10 mouse cellular contexts compared by ENCODE assay signal in genomic region chr3:90376247-90376585, GRCm38 (mm10). TPM values are rescaled to one million over a fixed set of nuclear protein-coding genes. Genes with fewer than 3 reads are reported as not detected.
A peak's percentile ranks its signal among the peaks of the same experiment; 100 is the strongest.
DNase-seq lines count a peak whose midpoint lies in the region; ATAC-seq and TF ChIP-seq lines count a peak whose summit lies in the region.
"Had no signal": no experiment of that assay in that cellular context is flagged by ENCODE, and none has a peak within 500 bp of the region (broad histone marks: within the 10 kb centered on the region; RNA-seq: fewer than 3 reads in every experiment).

No protein-coding gene starts in this region.

- TF ChIP-seq CTCF in midbrain, postnatal 0 days (IDR thresholded peaks at IDR 0.05), result no peak

- no peak overlapping the region for H3K27ac ChIP-seq in midbrain, embryonic 12.5 days (replicated peaks)
- no peak overlapping the region for H3K27ac ChIP-seq in midbrain, postnatal 0 days (ENCODE audit: low read depth, low read length)
- H3K27ac ChIP-seq in liver, embryonic 16.5 days (ENCODE audit: low read length), result no peak overlapping the region
- H3K27ac ChIP-seq: limb, embryonic 12.5 days had no signal

- no peak overlapping the region for H3K4me2 ChIP-seq in midbrain, embryonic 12.5 days (replicated peaks)
- no peak overlapping the region for H3K4me2 ChIP-seq in midbrain, postnatal 0 days (ENCODE audit: low read depth, low read length, poor library complexity, severe bottlenecking)
- H3K4me2 ChIP-seq in liver, embryonic 16.5 days (ENCODE audit: low read depth, low read length), result no peak overlapping the region
- H3K4me2 ChIP-seq: limb, embryonic 12.5 days had no signal

- H3K9ac ChIP-seq in midbrain, embryonic 12.5 days (replicated peaks), result peak overlapping the region; percentile 31; the same call in 1 of the 2 replicates
- H3K9ac ChIP-seq in midbrain, postnatal 0 days (replicated peaks; ENCODE audit: low read length, poor library complexity, severe bottlenecking), result no peak overlapping the region
- H3K9ac ChIP-seq in liver, embryonic 16.5 days (ENCODE audit: low read depth, low read length), result no peak overlapping the region
- H3K9ac ChIP-seq: limb, embryonic 12.5 days had no signal

- H3K27me3 ChIP-seq in midbrain, embryonic 12.5 days, result no peaks in the 10 kb centered on the region
- no peaks in the 10 kb centered on the region for H3K27me3 ChIP-seq in midbrain, postnatal 0 days (ENCODE audit: insufficient read depth, low read length)
- H3K27me3 ChIP-seq in liver, embryonic 16.5 days (ENCODE audit: control insufficient read depth, insufficient read depth, low read depth, low read length), result no peaks in the 10 kb centered on the region
- H3K27me3 ChIP-seq: limb, embryonic 12.5 days had no signal

- peak; percentile 90 for DNase-seq in heart, adult 11 months
- DNase-seq in heart, adult 18-20 months, result no peak
- DNase-seq in midbrain, postnatal 0 days (ENCODE audit: low spot score), result no peak
- no peak for DNase-seq in cerebellum, adult 9-11 months
- DNase-seq in thymus, postnatal 14 days, result no peak
- DNase-seq: cerebellum, postnatal 14 days had no signal

- peaks cover 8% of the 10 kb centered on the region; the same call in 1 of the 2 replicates for H3K4me1 ChIP-seq in midbrain, embryonic 12.5 days
- H3K4me1 ChIP-seq in midbrain, postnatal 0 days (ENCODE audit: insufficient read depth, low read length), result no peaks in the 10 kb centered on the region
- peaks cover 2% of the 10 kb centered on the region; the same call in 1 of the 2 replicates for H3K4me1 ChIP-seq in liver, embryonic 16.5 days (ENCODE audit: control insufficient read depth, low read depth, low read length)
- H3K4me1 ChIP-seq: limb, embryonic 12.5 days had no signal

- no peaks in the 10 kb centered on the region for H3K9me3 ChIP-seq in midbrain, embryonic 12.5 days
- H3K9me3 ChIP-seq in midbrain, postnatal 0 days (ENCODE audit: low read length), result no peaks in the 10 kb centered on the region
- no peaks in the 10 kb centered on the region for H3K9me3 ChIP-seq in liver, embryonic 16.5 days (replicated peaks; ENCODE audit: control insufficient read depth, low read length)
- H3K9me3 ChIP-seq: limb, embryonic 12.5 days had no signal

- no peak for ATAC-seq in midbrain, embryonic 12.5 days (ENCODE audit: low FRiP score, low read depth)
- no peak for ATAC-seq in midbrain, postnatal 0 days (ENCODE audit: low FRiP score)
- ATAC-seq in liver, embryonic 16.5 days (ENCODE audit: low read depth), result peak; percentile 52
- ATAC-seq in inflammation-experienced regulatory T-cells, adult 6 months, result no peak

- no peak overlapping the region for H3K4me3 ChIP-seq in midbrain, embryonic 12.5 days
- no peak overlapping the region for H3K4me3 ChIP-seq in midbrain, postnatal 0 days (ENCODE audit: low read depth, low read length)
- no peak overlapping the region for H3K4me3 ChIP-seq in liver, embryonic 16.5 days (ENCODE audit: low read depth, low read length)
- H3K4me3 ChIP-seq: limb, embryonic 12.5 days had no signal

- WGBS in midbrain, embryonic 12.5 days, result 56% methylated on average over 1 of the region's 1 CpGs
- 40% methylated on average over 1 of the region's 1 CpGs for WGBS in midbrain, postnatal 0 days
- 67% methylated on average over 1 of the region's 1 CpGs for WGBS in liver, embryonic 16.5 days (ENCODE audit: insufficient replicate concordance)

- H3K36me3 ChIP-seq in midbrain, embryonic 12.5 days, result no peaks in the 10 kb centered on the region
- H3K36me3 ChIP-seq in midbrain, postnatal 0 days (ENCODE audit: insufficient read depth, low read length), result no peaks in the 10 kb centered on the region
- H3K36me3 ChIP-seq in liver, embryonic 16.5 days (ENCODE audit: control insufficient read depth, insufficient read depth), result no peaks in the 10 kb centered on the region
- H3K36me3 ChIP-seq: limb, embryonic 12.5 days had no signal

RNA-seq across cellular contexts. Expression of gene Slc27a3, which starts 13.5 kb away (rescaled TPM):
- total RNA-seq in heart, adult 18-20 months (2021), result under 1 TPM; 0.50 to 0.62 TPM
- polyA plus RNA-seq in midbrain, embryonic 12.5 days (2016; fragmentation: Nextera tagmentation; extraction: Ambion mirVana), result 15.8 and 22.0 TPM in 2 replicates
- total RNA-seq in midbrain, postnatal 0 days (2014; rRNA removed), result 64.8 and 86.6 TPM in 2 replicates
- 30.8 and 31.4 TPM in 2 replicates for polyA plus RNA-seq in midbrain, postnatal 0 days (2015; fragmentation: Nextera tagmentation; extraction: Ambion mirVana)
- 1.1 and 1.5 TPM in 2 replicates for polyA plus RNA-seq in liver, embryonic 16.5 days (2015; fragmentation: Nextera tagmentation; extraction: Ambion mirVana)
- under 1 TPM in 1 of 3 experiments, not detected in 2; 0.31 TPM for polyA plus RNA-seq in inflammation-experienced regulatory T-cells, adult 6 months (2017; shearing (Covaris generic))

RNA-seq across cellular contexts. Expression of gene Ints3, which starts 57.2 kb away (rescaled TPM):
- total RNA-seq in heart, adult 18-20 months (2021), result 10 to 100 TPM; 24.6 TPM
- 42.4 and 44.3 TPM in 2 replicates for polyA plus RNA-seq in midbrain, embryonic 12.5 days (2016; fragmentation: Nextera tagmentation; extraction: Ambion mirVana)
- total RNA-seq in midbrain, postnatal 0 days (2014; rRNA removed), result 58.5 and 61.8 TPM in 2 replicates
- polyA plus RNA-seq in midbrain, postnatal 0 days (2015; fragmentation: Nextera tagmentation; extraction: Ambion mirVana), result 19.7 and 22.3 TPM in 2 replicates
- polyA plus RNA-seq in liver, embryonic 16.5 days (2015; fragmentation: Nextera tagmentation; extraction: Ambion mirVana), result 6.7 and 7.2 TPM in 2 replicates
- 10 to 100 TPM; 15.6 to 18.0 (median 17.6) TPM for polyA plus RNA-seq in inflammation-experienced regulatory T-cells, adult 6 months (2017; shearing (Covaris generic))
